Mouse (Mus musculus) spleen, adult 2 months (tissue): ENCODE results near the gene 1700010I14Rik. TPM values are rescaled to one million over a fixed set of nuclear protein-coding genes. Genes with fewer than 3 reads are reported as not detected.

Source experiments
- DNase-seq, 2 experiments: peaks; one replicate each; pipeline versions ENCODE4 v3.0.0 to v3.0.0-alpha.2; 2012 to 2021; ENCODE audit warnings: low spot score in 2 of 2, low read depth in 1 of 2
- H3K27ac ChIP-seq: fragments of 200-500 bp; 2 replicates; pipeline ENCODE4 v1.5.1; 2012; ENCODE audit warnings: low read length, inconsistent platforms; ENCODE audit not compliant: insufficient read depth
- H3K27me3 ChIP-seq: fragments of 200-500 bp; 2 replicates; pipeline ENCODE4 v1.6.1; 2012; ENCODE audit warnings: mild to moderate bottlenecking, moderate library complexity, low read length, inconsistent platforms; ENCODE audit not compliant: control insufficient read depth, insufficient read depth
- H3K36me3 ChIP-seq: fragments of 200-500 bp; 2 replicates; pipeline ENCODE4 v1.6.1; 2012; ENCODE audit warnings: mild to moderate bottlenecking, low read length, inconsistent platforms; ENCODE audit not compliant: control insufficient read depth, insufficient read depth
- H3K4me1 ChIP-seq: fragments of 200-500 bp; 2 replicates; pipeline ENCODE4 v1.6.1; 2011; ENCODE audit warnings: inconsistent platforms; ENCODE audit not compliant: control insufficient read depth, insufficient read depth, insufficient read length
- H3K4me3 ChIP-seq: fragments of 200-500 bp; 2 replicates; pipeline ENCODE4 v1.5.1; 2011; ENCODE audit warnings: mild to moderate bottlenecking, inconsistent platforms; ENCODE audit not compliant: insufficient read depth, insufficient read length; ENCODE audit errors: extremely low read depth
- CTCF ChIP-seq: fragments of 200-500 bp; IDR thresholded peaks from 2 replicates; pipeline ENCODE4 v1.5.1; 2011; ENCODE audit warnings: mild to moderate bottlenecking, inconsistent platforms; ENCODE audit not compliant: insufficient read depth, insufficient read length, insufficient replicate concordance; ENCODE audit errors: extremely low read depth
- POLR2A ChIP-seq: fragments of 200-500 bp; IDR thresholded peaks from 2 replicates; pipeline ENCODE4 v1.6.1; 2011; ENCODE audit warnings: low read depth, low read length, inconsistent platforms
- WGBS: fragments of 180-500 bp; shearing (Covaris S2); methylation state at CpG from one replicate; pipeline ENCODE4 v1.1.7; 2018; 5-methylcytosine and 5-hydroxymethylcytosine counted together
- polyA plus RNA-seq: library from polyadenylated mRNA; depleted of rRNA; stranded (reverse); fragments of >200 nt; gene quantifications from 2 replicates; pipeline ENCODE4 v1.2.3, GENCODE M21; 2012

The 1700010I14Rik gene
- polyA plus RNA-seq, 1 experiment: 0.76 TPM

DNA sequence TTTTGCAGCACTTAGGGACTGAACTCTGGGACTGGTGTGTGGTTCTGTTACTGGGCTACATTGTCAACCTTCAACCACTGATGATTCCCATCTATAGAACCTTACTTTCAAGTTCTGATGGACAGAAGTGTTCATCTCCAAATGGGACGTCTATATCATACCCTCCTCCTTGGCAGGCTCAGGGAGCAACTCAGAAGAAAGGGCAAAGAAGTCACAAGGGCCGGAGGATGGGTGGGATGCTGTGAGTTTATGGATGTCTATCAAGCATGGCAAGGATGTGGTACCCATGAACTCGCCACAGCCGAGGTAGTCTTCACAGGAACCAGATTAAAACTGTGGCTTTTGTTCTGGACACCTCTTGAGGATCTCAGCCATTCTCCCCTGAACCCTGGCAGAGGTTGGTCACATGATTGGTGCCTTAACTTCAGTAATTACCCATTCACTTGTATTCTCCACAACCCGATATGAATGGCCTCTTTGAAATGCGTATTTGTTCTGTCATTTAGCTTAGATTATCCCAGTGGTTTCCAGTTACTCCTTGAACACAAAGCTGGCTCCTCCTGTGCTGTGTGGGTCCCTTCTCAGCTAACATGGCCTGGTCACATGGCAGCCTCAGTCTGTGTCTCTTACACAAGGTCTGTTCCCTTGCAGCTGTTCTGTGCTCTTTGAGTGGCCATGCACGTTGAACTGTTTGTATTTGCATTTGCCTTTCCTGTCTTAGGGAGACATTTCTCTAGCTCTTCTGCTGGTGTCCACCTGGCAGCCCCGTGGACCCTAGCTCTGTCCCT, 47.6 kb downstream of the 1700010I14Rik start:
- no peak for DNase-seq
- no peaks in the 10 kb centered on the region for H3K27me3 ChIP-seq
- no peak overlapping the region for H3K27ac ChIP-seq
- WGBS: 73% methylated on average over 8 of the region's 8 CpGs
- no peaks in the 10 kb centered on the region for H3K36me3 ChIP-seq
- H3K4me3 ChIP-seq: no peak overlapping the region
- no peak for TF ChIP-seq CTCF
- no peaks in the 10 kb centered on the region for H3K4me1 ChIP-seq

DNA sequence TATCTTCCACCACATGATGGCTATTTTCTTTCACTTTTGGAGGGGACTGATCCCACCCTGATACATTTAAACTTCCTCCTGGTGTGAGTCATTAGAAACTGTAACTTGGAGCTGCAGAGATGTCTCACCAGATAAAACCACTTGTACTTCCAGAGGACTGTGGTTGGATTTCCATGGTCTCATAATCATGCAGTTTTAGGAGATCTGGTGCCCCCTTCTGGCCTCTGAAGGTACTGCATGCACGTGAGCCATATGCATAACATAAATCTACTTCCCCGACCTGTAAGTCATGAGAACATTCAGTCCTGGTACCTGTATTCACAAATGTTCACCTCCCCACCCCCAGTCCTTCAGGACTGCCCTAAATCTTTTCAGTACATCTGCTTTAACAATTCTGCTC, 54.6 kb downstream of the 1700010I14Rik start:
- no peaks in the 10 kb centered on the region for H3K36me3 ChIP-seq
- H3K27me3 ChIP-seq: no peaks in the 10 kb centered on the region
- no peak for DNase-seq
- H3K4me3 ChIP-seq: no peak overlapping the region
- 37% methylated on average over 2 of the region's 2 CpGs for WGBS
- TF ChIP-seq POLR2A: no peak
- no peak; the same call in 1 of the 2 replicates for TF ChIP-seq CTCF
- no peaks in the 10 kb centered on the region for H3K4me1 ChIP-seq
- no peak overlapping the region for H3K27ac ChIP-seq

DNA sequence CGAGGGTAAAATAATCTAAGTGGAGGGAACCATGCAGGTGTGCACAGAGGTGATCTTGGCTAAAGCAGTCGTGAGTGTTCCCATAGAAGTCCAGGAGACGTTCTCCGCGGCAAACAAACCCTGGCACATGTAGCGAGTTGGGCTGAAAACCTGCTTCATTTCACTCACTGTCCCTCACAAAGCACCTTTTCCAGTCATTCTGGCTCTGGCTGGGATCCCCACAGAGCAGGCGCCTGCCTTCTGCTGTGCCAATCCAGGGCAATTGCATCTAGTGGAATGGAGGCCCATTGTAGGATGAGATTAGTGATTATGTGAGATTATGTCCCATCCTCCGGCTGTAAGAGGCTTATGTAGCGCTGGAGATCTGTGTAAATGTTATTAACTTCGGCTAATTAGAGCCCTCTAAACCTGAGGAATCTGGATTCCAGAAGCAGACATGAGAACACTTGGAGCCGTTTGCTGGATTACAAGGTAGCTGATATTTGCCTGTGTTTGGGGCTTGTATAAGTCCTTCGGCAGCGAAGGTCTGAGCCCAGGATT, 64.4 kb downstream of the 1700010I14Rik start:
- Histone ChIP-seq H3K27ac (no peak overlapping the region), H3K36me3 (no peaks in the 10 kb centered on the region), H3K27me3 (no peaks in the 10 kb centered on the region), H3K4me1 (no peaks in the 10 kb centered on the region), H3K4me3 (no peak overlapping the region)
- no peak for TF ChIP-seq POLR2A
- no peak for TF ChIP-seq CTCF
- DNase-seq: no peak
- 79% methylated on average over 13 of the region's 13 CpGs for WGBS

DNA sequence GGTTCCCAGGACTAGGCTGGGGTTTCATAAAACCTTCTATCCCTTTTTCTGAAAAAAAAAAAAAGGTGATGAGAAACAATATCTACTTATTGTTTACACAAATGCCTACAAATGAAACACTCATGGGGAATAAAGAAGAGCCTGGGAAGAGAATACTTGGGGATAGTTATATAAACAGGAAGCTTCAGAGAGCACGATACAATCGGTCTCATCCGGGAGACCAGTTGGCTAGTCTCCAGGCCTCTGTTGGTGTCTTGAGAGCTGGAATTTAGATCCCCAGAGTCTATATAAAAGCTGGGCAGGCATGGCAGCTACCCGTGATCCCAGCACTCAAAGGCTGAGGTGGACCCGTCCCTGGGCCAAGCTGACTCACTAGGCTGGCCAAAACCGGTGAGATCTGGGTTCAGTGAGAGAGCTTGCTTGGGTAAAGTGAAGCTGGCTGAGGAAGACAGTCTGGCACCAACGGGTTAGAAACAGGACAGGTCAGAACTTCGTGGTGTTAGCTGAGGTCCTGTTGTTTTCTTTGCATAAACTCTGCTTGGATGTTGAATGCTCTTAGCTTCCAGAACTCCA, 71.3 kb downstream of the 1700010I14Rik start:
- no peak overlapping the region for H3K4me3 ChIP-seq
- H3K27me3 ChIP-seq: no peaks in the 10 kb centered on the region
- DNase-seq: no peak
- TF ChIP-seq CTCF (no peak), POLR2A (no peak)
- no peaks in the 10 kb centered on the region for H3K4me1 ChIP-seq
- no peaks in the 10 kb centered on the region for H3K36me3 ChIP-seq
- no peak overlapping the region for H3K27ac ChIP-seq
- WGBS: 67% methylated on average over 8 of the region's 8 CpGs
